Mouse (Mus musculus): ENCODE results near the gene Apof.
A peak's percentile ranks its signal among the peaks of the same experiment; 100 is the strongest.
"Not testable (repeated sequence)": the region's sequence is repeated elsewhere in the genome, so short reads cannot be mapped to it uniquely, and the experiment has no call there.

Gene Apof

DNA sequence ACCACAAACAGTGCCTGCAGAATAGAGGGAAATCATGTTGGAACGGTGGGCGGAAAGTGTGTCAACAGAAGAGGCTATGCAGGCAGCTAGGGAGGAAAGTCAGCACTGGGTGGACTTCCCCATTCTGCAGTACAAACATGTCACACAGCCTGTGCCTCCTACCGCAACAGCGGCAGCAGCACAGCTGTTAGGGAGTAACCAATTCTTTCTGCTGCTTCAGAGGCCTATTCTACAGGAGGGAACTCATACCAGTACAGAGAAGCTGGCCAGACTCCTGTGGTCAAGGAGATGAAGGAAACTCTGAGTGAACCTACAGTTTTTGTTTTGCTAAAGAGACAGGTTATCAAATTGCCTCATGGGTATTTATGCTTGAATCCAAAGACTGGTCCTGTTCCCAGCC, 9.5 kb upstream of the Apof start:
- DNase-seq (ENCODE audit: low spot score) = no peak

DNA sequence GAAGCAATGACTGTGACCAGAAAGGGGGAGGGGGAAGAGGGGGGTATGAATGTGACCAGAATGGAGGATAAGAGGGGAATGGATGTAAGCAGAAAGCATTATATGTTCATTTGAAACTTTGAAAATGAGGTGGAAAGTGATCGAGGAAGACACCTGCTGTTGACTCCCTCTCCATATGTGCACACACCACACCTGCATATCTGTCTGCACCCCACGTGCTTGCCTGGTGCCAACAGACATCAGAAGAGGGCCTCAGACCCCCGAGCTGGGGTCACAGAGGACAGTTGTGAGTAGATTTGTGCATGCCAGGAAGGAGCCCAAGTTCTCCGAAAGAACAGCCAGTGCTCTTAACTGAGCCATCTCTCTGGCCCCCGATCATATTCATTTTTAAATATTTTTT, 8.5 kb upstream of the Apof start:
- no peak for DNase-seq (ENCODE audit: low spot score)

DNA sequence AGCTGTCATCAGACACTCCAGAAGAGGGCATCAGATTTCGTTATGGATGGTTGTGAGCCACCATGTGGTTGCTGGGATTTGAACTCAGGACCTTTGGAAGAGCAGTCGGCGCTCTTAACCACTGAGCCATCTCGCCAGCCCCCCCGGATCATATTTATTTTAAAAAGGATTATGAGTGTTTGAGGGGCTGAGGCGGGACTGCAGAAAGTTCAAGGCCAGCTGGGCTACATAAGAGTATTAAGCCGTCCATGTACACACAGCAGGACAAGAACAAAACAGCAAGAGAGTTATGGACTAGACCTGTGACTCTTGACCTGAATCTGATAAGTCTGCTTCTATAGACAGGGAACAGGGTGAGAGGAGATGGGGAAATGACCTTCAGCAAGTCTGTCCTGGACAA, 8.1 kb upstream of the Apof start:
- DNase-seq (ENCODE audit: low spot score) = not testable (repeated sequence)

DNA sequence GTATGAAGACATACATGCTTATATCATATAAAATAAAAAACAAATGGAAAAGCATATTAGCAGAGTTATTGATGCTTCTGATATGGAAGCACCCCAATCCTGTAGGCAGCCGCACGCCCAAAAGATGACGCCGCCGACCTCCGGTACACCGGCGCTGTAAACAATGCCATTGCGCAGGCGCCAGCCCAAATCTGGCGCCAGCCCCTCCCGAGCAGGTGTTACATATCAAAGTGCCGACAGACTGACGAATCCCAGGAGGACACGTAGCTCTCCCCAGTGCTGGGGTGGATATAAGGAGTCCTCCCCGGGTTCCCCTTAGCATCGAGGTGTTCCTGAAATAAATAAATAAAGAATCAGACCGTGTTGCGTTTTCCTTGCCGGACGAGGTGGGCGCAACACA, 6.2 kb upstream of the Apof start:
- no peak for DNase-seq (ENCODE audit: low spot score)

DNA sequence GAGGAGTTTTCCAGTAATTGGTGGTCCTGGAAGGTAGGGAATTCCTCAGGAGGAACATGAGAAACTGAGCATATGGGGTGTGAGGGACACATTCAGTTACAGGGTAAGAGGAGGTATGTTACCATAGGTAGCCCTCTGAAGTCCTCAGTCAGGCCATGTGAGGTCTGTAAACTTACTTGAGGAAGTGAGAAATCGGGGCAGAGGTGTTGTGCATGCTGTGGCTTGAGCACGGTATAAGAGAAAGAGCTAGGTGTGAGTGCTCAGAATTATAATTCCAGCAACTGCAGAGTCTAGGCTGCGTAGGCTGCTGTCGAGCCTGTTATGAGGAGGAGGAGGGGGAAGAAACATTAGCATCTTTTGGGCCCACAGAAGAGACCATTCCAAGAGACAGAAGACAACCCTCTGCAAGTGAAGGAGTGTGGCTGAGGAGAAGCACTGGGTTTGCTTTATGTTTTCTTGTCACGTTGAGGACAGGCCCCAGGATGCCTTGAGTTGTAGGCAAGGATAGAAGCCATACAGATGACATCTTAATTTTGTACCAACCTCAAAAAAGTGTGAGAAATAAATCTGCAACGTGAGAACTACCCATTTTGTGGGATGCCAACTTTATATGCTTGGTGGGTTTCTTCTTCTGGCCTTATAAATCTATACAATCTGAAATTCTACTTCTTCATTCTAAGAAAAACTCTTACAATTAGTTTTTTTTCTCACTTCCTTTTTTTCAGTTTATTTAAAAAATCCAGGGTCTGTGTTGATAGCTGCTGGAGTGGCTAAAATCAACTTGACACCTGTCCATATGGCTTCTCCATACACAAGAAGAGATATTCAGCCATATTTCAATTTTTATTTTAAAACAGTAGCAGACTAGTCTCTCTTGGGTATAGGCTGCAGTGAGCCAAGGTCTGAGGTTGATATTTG, 4.8 kb upstream of the Apof start:
- no peak for DNase-seq (ENCODE audit: low spot score)

DNA sequence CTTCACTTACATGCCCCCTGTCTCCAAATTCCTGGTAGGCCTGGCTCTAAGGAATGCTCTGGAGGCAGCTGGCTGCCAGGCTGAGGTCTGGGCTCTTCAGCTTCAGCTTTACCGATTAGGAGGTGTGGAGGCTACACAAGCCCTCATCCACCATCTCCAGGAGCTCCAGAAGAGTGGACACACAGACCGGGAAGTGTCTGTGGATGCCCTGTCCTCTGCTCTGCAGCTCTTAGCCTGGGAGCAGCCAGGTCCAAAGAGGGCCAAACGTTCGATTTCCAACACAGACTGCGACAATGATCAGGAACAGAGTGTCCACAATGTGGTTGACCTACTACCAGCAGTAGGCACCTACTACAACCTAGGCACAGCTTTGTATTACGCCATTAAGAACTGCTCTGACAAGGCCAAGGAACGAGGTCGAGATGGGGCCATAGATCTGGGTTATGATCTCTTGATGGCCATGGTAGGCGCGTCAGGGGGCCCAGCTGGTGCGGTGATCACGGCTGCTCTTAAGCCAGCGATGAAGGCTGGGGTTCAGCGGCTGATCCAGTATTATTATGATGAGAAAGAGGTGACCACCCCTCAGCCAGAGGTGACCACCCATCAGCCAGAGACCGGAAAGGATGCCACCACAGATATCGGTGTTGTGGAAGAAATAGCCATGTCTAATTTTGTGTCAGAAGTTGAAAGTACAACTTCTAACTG, 887 bp downstream of the Apof start:
- DNase-seq (ENCODE audit: low spot score) = no peak

DNA sequence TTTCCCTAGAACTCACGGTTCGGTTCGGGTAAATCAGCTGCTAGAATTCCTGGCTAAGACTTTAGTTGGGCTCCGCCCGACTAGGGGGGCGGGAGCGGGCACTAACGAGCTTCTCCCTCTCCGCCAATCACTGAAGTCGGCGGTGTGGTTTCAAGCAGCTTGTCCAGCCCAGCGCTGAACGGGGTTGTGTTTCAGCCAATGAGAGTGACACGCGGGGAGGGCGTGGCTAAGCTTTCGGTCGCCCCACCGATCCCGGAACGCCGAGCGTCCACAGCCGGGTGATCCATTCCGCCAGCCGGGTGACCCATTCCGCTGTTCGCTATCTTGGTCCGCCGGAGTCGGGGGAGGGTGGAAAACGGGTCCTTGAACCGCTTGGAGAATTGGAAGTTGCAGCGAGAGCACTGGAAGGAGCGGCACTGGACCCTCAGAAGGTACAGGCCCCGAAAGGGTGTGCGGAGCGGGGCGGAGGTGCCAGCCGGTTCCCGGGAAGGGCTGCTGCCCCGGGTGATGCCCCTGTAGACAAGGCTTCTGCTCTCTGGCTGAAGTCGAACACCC, 1.9 kb downstream of the Apof start, which contains the start of gene Stat2:
Gene Stat2, plus strand, starts transcription at position 273 of the 555 bp plus-strand sequence.
- peak; percentile 91 for DNase-seq (ENCODE audit: low spot score)

DNA sequence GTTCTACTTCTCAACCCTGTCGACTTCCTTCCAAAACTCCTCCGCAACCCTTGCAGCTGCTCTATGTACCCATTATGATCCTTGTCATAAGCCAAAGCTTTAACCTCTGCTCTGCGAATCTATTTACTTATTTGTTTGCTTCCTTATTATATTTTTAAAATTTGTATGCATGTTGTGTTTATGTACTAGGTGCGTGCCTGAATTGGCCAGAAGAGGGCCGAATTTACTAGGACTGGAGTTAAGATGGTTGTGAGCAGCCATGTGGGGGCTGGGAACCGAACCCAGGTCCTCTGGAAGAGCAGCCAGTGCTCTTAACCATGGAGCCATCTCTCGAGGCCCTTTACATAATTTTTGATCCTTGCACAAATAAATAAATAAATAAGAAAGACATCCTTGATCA, 2.4 kb downstream of the Apof start:
- no peak for DNase-seq (ENCODE audit: low spot score)

DNA sequence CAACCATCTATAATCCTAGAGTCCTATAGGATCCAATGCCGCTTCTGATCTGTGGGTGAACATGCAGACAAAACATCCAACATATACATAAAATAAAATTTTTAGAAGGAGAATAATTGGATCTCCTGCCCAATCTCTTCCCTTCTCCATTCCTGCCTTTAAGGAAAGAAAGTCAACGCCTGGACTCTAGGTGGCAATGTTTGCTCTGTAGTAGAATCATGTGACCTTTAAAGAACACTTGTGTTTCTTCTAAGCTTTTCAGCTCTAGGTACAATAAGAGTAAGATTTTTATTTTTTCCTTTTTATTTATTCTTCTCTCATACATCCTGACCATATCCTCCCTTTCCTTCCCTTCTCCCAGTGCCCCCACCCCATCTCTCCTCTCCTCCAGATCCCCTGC, 3.4 kb downstream of the Apof start:
- DNase-seq (ENCODE audit: low spot score) = no peak

DNA sequence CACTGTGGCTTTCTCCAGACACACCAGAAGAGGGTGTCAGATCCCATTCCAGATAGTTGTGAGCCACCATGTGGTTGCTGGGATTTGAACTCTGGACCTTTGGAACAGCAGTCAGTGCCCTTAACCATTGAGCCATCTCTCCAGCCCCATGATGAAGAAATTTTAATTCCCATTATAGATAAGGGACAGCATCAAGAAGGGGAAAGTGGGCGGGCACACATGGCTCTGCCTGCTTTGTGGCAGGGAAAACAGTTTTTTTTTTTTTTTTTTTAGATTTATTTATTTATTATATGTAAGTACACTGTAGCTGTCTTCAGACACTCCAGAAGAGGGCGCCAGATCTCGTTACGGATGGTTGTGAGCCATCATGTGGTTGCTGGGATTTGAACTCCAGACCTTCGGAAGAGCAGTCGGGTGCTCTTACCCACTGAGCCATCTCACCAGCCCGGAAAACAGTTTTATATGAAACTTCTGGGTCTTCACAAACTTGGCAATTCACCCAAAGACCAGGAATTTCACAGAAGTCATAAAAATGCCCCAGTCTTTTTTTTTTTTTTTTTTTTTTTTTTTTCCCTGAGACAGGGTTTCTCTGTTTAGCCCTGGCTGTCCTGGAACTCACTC, 4.5 kb downstream of the Apof start:
- not testable (repeated sequence) for DNase-seq (ENCODE audit: low spot score)

DNA sequence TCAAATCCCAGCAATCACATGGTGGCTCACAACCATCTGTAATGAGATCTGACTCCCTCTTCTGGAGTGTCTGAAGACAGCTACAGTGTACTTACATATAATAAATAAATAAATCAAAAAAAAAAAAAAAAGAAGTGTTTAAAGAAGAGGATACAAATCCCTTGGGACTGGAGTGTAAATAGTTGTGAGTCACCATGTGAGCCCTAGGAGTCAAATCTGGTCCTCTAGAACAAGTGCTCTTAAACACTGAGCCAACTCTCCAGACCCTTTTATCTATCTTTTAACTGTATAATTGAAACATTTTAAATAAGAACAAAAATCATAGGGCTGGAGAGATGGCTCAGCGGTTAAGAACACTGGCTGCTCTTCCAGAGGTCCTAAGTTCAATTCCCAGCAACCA, 6.9 kb downstream of the Apof start:
- DNase-seq (ENCODE audit: low spot score) = not testable (repeated sequence)

DNA sequence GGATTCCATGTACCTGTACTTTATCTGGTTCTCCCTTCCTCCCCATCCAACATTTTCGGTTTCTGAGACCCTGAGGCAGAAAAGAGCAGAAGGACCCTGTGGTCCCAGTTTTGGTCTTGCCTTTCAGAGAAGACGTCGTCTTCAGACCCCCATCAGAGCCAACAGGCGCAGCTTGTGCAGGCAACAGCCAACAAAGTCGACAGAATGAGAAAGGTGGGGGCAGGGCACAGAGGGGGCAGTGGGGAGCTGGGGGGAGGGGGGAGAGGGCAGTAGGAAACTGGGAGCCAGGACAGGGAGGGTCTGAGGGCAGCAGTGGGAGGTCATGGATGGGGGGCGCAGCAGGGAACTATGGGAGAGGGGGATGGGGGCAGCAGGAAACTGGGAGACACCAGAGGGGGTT, 9.7 kb downstream of the Apof start:
- DNase-seq (ENCODE audit: low spot score) = no peak

DNA sequence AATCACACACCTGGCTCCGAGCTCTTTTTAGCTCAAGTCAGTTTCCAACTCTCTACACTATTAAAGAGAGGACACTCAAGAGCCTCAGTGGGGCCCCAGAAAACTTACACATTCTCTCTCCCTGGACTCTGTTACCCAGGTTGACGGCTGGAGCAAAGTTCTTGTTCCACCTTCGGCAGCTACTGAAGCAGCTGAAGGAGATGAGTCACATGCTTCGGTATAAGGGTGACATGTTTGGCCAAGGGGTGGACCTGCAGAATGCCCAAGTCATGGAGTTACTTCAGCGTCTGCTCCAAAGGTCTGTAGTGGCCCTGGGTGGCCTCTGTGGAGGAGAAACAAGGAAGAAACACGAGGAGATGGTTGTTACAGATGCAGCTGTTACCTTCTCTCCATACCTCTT, 12.5 kb downstream of the Apof start:
- DNase-seq (ENCODE audit: low spot score) = no peak

DNA sequence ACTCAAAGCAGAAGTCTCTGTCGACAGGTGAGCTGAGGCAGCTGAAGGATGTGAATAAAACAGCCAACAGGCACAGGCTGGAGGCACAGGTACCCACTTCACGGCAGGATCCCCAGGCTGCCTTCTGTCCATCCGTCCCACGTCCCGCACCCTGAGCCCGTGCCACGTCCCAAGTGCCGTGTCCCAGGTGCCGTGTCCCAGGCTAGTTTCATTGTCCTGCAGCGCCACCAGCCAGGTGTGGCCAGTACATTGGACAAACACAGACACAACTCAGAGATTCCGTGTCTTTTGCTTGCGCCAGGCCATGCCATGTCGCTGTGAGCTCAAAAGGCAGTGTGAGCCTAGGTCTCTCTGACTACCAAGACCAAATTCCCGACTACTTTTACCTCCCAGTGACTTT, 13.2 kb downstream of the Apof start:
- DNase-seq (ENCODE audit: low spot score) = no peak

DNA sequence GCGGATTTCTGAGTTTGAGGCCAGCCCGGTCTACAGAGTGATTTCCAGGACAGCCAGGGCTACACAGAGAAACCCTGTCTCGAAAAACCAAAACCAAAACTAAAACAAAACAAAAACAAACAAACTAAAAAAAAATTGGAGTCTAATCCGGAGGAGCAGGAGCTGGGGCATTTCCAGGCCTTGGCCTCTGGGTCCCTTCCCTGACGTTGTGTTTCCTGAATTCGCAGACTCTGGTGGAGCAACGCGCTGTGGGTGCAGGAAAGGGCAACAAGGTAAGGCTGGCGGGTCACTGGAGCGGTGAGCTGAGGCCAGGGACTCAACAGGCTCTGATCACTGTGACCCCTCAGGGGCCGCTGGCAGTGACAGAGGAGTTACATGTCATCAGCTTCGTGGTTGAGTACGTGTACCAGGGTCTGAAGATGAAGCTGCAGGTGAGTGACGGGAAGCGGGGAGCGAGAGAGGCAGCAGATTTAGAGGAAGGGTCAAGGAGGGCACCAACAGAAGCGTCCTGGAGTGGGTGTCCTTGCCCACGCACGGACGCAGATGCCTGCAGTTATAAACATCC, 14.5 kb downstream of the Apof start:
- no peak for DNase-seq (ENCODE audit: low spot score)

DNA sequence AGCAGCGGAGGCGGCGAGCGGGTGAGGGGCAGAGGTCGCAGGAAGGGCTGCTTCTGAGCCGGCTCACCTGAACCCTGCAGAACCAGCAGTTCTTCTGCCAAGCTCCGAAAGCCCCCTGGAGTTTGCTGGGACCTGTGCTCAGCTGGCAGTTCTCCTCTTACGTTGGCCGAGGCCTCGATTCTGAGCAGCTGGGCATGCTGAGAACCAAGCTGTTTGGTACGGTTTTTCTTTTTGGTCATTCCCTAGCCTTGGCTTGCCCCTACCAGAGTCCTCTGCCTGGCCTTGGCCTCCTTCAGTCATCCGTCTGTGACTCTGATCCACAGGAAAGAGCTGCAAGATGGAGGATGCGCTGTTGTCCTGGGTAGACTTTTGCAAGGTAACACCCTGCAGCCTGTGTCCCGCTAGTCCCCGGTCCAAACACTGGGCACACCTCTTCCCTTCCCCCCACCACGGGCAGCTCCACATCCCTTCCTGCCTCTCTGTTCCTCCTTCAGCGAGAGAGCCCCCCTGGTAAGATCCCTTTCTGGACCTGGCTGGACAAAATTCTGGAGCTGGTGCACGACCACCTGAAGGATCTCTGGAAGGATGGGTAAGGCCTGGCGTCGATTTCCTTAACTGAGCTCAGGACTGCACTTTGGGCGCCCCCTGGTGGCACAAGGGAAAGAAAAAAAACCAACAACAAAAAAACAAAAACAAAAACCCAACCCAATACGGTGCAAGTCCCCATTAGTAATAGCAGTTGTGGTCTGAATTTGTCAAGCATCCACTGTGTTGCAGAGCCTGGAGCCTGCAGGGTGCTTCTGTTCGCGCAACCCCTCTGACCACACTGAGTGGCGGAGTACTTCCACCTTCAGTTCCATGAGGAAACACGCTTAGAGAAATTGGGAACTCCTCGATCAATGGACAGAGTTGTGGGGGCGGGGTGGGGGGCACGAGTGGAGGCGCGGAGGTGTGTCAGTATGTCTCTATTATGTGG, 15.4 kb downstream of the Apof start:
- no peak for DNase-seq (ENCODE audit: low spot score)

DNA sequence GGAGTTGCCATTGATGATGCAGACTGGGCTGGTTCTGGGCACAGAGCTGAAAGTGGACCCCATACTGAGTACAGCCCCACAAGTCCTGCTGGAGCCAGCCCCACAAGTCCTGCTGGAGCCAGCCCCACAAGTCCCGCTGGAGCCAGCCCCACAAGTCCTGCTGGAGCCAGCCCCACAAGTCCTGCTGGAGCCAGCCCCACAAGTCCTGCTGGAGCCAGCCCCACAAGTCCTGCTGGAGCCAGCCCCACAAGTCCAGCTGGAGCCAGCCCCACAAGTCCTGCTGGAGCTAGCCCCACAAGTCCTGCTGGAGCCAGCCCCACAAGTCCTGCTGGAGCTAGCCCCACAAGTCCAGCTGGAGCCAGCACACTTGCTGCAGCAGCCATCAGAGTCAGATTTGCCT, 22.1 kb downstream of the Apof start:
- DNase-seq (ENCODE audit: low spot score) = not testable (repeated sequence)

DNA sequence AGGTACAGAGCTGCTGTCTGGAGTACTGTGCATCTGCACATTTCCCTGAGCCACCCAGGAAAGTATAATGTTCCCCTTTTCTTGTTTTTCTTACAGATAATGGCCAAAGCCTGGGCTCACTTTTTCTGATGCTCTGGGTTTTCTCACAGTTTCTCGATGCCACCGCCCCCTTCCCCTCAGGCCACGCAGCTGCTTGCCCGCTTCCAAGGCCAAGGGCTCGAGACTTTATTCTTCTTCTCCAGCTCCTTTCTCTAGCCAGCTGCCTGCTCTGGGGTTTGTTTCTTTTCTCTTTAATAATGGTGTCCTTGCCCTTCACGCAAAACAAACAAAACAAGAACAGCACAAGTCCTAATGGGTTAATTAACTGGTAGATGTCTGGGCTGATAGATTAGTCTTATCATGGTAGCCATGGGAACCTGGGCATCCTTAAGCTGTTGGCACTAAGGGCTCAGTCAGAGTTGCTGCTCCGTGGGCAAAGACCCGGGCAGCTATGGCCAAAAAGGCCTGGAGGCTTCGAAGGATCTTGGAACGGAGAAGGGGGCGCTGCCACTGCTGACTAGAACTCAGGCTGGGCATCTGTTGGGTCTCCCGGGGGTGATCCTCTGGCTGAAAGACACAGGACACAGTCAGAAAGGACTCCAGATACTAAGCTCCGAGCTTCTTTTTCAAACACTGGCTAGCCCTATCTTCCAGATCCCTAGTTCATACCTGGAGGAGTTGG, 28.1 kb downstream of the Apof start:
- DNase-seq (ENCODE audit: low spot score) = no peak

DNA sequence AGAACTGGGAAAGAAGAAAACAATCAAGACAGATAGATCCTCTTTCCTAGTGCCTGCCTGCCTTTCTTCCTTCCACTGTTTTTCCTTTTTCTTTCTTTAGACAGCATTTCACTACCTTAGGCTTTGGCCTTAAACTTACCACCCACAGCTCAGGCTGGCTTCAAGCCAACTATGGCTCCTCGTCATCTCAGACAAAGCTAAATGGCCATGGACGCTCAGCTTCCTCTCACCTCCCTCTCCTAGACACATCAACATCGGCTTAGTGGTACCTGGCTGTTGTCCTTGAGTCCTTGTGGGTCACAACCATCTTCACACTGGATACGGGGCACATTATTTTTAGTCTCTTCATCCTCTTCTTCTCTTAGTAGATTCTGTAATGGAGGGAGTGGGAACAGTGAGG, 28.8 kb downstream of the Apof start:
- DNase-seq (ENCODE audit: low spot score) = no peak

DNA sequence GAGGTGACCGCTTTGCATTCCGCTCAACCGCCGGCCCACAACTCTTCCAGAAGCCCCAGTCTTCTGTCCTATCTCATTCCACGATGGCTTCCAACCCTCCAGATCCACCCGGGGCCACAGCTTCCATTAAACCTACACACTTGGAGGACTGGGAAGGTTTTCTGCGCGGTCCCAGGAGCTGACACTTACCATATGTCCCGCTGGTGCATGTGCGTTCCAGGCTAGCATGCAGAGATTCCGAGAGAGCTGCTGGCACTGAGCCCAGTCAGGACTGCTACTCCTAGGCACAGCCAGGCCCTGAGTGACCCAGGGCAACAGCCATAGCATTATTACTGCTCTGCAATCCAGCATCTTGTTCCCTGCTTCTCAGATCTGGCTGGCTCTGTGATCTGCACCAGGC, 29.2 kb downstream of the Apof start:
- DNase-seq (ENCODE audit: low spot score) = no peak

All from layer of hippocampus, adult 9-10 months (tissue).